Mouse (Mus musculus): ENCODE data around the gene Pbx3. TPM values are rescaled to one million over a fixed set of nuclear protein-coding genes. Genes with fewer than 3 reads are reported as not detected.
A peak's percentile ranks its signal among the peaks of the same experiment; 100 is the strongest.

Pbx3 gene
- polyA plus RNA-seq, 1 experiment = 3.7 TPM

DNA sequence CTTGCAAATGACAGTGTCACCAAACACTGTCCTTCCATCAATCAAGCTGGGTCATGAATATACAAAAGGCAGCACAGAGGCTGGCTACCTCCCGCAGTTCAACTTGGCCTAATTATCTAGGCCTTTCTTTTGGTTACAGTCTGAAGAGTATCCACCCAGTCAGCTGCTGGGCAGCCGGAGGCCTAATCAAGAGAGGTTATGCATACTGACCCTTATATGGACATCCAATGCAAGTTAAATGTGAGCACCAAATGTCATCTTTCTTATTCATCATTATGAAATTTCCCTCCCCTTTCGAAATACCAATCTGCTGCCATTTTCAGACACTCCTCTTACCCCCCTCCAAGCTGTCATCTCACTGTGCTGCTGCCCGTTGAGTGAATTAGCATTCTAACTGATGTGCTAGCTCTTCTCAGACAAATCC is 112.3 kb downstream of the Pbx3 start:
- Histone ChIP-seq H3K36me3 (ENCODE audit: control insufficient read depth) (no peaks in the 10 kb centered on the region), H3K9me3 (ENCODE audit: control insufficient read depth, low read length) (no peaks in the 10 kb centered on the region), H3K4me1 (ENCODE audit: control insufficient read depth) (no peaks in the 10 kb centered on the region), H3K4me3 (replicated peaks) (no peak overlapping the region), H3K27me3 (ENCODE audit: control insufficient read depth) (no peaks in the 10 kb centered on the region)
- TF ChIP-seq TAL1 (IDR thresholded peaks at IDR 0.05; ENCODE audit: low read length) = no peak
- TF ChIP-seq GATA1 (IDR thresholded peaks at IDR 0.05; ENCODE audit: low read length) = no peak

DNA sequence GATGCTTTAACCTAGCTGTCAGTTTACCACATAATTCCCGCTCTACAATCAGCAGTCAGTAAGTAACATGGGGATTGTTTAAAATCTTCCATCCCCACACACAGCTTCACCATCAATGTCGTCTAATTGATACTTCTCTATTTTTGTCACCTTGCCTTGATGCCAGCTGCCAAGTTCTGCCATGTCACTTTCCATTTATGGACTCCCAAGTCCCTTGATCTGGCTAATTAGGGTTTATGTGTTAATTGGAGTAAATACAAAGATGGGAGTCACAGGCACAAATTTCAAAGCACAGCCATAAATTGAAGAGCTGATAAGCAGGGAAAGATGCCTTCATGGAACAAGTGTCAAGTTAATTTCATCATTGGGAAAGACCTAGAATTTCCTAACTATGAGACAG is 114.7 kb downstream of the Pbx3 start:
- TF ChIP-seq TAL1 (IDR thresholded peaks at IDR 0.05; ENCODE audit: low read length) (no peak), GATA1 (IDR thresholded peaks at IDR 0.05; ENCODE audit: low read length) (no peak)
- no peaks in the 10 kb centered on the region for H3K9me3 ChIP-seq (ENCODE audit: control insufficient read depth, low read length)
- H3K4me3 ChIP-seq (replicated peaks) = no peak overlapping the region
- H3K4me1 ChIP-seq (ENCODE audit: control insufficient read depth) = no peaks in the 10 kb centered on the region
- H3K27me3 ChIP-seq (ENCODE audit: control insufficient read depth) = no peaks in the 10 kb centered on the region
- H3K36me3 ChIP-seq (ENCODE audit: control insufficient read depth) = no peaks in the 10 kb centered on the region

DNA sequence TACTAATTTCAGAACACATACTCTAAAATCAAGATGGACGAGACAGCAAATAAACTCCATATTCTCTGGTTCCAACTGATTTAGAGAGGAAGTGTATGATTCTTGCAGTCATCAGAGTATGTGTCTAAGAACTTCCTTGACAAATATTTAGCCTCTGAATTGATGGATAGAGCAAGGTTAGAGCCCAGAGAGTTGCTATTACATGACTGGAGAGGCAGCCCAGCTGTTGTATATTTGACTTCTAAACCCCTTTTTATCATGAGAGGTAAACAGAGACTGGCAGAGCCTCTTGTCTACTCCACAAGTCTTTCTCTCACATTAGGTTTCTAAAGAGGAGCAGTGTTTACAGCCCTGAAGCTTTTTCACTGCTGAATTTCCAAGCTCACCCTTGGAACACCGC is 115.3 kb downstream of the Pbx3 start:
- TF ChIP-seq TAL1 (IDR thresholded peaks at IDR 0.05; ENCODE audit: low read length) (no peak), GATA1 (IDR thresholded peaks at IDR 0.05; ENCODE audit: low read length) (no peak)
- no peaks in the 10 kb centered on the region for H3K36me3 ChIP-seq (ENCODE audit: control insufficient read depth)
- H3K4me3 ChIP-seq (replicated peaks) = no peak overlapping the region
- H3K4me1 ChIP-seq (ENCODE audit: control insufficient read depth) = no peaks in the 10 kb centered on the region
- H3K27me3 ChIP-seq (ENCODE audit: control insufficient read depth) = no peaks in the 10 kb centered on the region
- no peaks in the 10 kb centered on the region for H3K9me3 ChIP-seq (ENCODE audit: control insufficient read depth, low read length)

DNA sequence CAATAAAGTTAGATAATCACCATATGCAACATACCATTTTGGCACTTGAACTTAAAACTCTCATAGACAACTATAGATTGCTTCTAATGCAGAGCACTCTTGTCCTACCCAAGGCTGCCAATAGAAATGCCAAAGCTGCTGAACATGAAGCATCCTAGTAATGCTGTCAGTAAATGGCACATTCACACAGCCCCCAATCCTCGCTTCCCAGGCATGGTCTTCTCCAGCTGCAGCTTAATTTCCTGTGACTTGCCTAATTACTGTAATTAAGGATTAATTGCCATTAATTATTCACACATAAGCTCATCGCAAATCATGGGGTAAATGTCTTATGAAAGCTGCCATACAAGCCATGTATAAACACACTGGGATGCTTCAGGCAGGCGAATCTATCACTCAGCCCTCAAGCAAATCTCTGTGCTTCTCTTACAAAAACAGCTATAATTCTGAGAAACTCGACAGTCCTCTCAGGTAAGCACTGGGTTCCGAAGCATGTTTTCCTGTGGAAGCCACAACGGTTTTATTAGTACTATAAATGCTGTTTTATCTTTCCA is 116.9 kb downstream of the Pbx3 start:
- no peak overlapping the region for H3K4me3 ChIP-seq (replicated peaks)
- no peak for TF ChIP-seq GATA1 (IDR thresholded peaks at IDR 0.05; ENCODE audit: low read length)
- H3K36me3 ChIP-seq (ENCODE audit: control insufficient read depth) = no peaks in the 10 kb centered on the region
- peaks cover 1% of the 10 kb centered on the region; the same call in 1 of the 2 replicates for H3K27me3 ChIP-seq (ENCODE audit: control insufficient read depth)
- no peaks in the 10 kb centered on the region for H3K9me3 ChIP-seq (ENCODE audit: control insufficient read depth, low read length)
- no peaks in the 10 kb centered on the region for H3K4me1 ChIP-seq (ENCODE audit: control insufficient read depth)

DNA sequence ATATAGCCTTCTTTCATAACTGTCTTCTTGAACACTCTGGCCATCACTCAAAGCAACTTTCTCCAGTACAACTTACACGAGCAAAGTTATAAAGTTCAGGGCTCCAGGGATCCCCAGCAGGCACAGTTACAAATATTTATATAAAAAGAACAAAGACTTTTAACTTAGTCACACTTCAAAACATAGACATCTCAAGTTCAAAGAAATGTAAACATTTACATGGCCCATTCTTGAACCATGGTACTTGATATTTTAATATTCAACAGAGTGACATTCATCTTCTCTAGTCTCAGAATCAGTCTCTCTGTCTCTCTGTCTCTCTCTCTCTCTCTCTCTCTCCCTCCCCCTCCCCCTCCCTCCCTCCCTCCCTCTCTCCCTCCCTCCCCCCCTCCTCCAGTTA is 119.3 kb downstream of the Pbx3 start:
- Histone ChIP-seq H3K4me1 (ENCODE audit: control insufficient read depth) (peaks cover 7% of the 10 kb centered on the region), H3K36me3 (ENCODE audit: control insufficient read depth) (no peaks in the 10 kb centered on the region), H3K27me3 (ENCODE audit: control insufficient read depth) (peaks cover 21% of the 10 kb centered on the region), H3K4me3 (replicated peaks) (no peak overlapping the region), H3K9me3 (ENCODE audit: control insufficient read depth, low read length) (no peaks in the 10 kb centered on the region)
- TF ChIP-seq TAL1 (IDR thresholded peaks at IDR 0.05; ENCODE audit: low read length) (no peak), GATA1 (IDR thresholded peaks at IDR 0.05; ENCODE audit: low read length) (no peak)

DNA sequence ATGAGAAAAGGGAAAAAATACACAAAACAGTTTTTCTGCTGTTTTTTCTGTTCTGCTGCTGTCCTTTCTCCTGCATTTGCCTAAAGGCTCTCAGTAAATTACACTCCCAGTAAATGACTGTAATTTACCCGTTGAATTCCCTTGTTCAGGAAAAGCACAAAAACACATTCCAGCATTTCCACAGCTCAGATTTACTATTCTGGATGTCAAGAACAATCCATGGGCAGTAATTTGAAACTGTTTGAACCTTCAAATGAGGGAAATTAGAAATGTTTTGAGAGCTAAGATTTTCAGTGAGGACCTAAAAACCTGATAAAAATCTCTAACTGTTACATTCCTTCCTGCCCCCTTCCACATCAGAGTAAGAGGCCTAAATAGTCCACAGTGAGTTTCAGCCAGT is 119.8 kb downstream of the Pbx3 start:
- Histone ChIP-seq H3K27me3 (ENCODE audit: control insufficient read depth) (peaks cover 21% of the 10 kb centered on the region), H3K4me3 (replicated peaks) (no peak overlapping the region), H3K36me3 (ENCODE audit: control insufficient read depth) (no peaks in the 10 kb centered on the region), H3K9me3 (ENCODE audit: control insufficient read depth, low read length) (no peaks in the 10 kb centered on the region), H3K4me1 (ENCODE audit: control insufficient read depth) (peaks cover 7% of the 10 kb centered on the region)
- TF ChIP-seq GATA1 (IDR thresholded peaks at IDR 0.05; ENCODE audit: low read length) (no peak), TAL1 (IDR thresholded peaks at IDR 0.05; ENCODE audit: low read length) (no peak)

DNA sequence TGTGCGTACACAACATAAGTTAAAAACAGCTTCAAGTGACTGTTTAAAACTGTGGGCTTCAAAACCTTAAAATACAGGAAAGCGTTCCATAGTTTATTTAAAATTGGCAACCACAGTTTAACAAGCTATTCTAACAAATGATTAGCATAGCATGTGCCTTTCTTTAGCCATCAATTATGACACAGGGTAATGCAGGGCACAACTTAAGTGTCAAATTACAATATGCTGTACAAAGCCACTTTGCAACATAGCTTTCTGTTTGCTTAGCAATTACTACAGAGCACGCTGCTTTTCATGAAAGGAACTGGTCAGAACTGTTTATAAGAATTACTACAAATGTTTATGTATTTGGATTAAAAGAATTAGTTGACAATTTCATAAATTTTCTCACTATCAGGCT is 120.7 kb downstream of the Pbx3 start:
- peaks cover 21% of the 10 kb centered on the region for H3K27me3 ChIP-seq (ENCODE audit: control insufficient read depth)
- TF ChIP-seq GATA1 (IDR thresholded peaks at IDR 0.05; ENCODE audit: low read length) (no peak), TAL1 (IDR thresholded peaks at IDR 0.05; ENCODE audit: low read length) (no peak)
- H3K4me3 ChIP-seq (replicated peaks) = no peak overlapping the region
- no peaks in the 10 kb centered on the region for H3K9me3 ChIP-seq (ENCODE audit: control insufficient read depth, low read length)
- peaks cover 7% of the 10 kb centered on the region for H3K4me1 ChIP-seq (ENCODE audit: control insufficient read depth)
- no peaks in the 10 kb centered on the region for H3K36me3 ChIP-seq (ENCODE audit: control insufficient read depth)

DNA sequence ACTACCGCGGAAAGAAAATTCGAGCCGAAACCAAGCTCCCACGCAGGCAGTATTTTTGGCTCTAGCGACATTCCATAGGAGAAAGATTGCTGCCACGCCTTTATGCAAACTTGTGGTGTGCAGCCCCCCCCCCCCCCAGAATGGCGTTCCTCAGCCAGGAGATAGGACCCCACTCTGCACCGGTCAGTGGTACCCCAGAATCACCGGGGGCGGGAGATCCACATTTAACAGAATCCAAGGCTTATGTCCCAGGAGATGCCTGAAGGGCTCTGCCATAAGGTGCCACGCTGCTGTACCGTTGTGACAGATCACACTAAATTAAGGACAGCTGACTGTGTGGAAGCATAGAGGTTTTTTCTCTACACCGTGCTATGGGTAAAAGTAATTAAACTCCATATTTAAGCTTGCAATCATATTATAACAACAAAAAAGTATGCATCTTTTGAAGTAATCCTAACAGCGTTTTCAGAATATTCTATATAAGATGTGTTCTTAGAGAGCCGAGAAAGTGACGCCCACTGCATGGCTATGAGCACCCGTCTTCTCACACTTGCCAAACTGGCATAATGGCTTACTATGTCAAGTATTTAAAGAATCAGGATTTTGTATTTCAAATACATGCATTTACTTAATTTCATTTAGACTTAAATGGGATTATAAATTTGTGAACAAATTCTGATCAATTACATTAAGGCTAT is 122.8 kb downstream of the Pbx3 start:
- peaks cover 21% of the 10 kb centered on the region for H3K27me3 ChIP-seq (ENCODE audit: control insufficient read depth)
- peak overlapping the region; percentile 53 for H3K4me3 ChIP-seq (replicated peaks)
- no peaks in the 10 kb centered on the region for H3K36me3 ChIP-seq (ENCODE audit: control insufficient read depth)
- TF ChIP-seq TAL1 (IDR thresholded peaks at IDR 0.05; ENCODE audit: low read length) (no peak), GATA1 (IDR thresholded peaks at IDR 0.05; ENCODE audit: low read length) (no peak)
- peaks cover 7% of the 10 kb centered on the region for H3K4me1 ChIP-seq (ENCODE audit: control insufficient read depth)
- no peaks in the 10 kb centered on the region for H3K9me3 ChIP-seq (ENCODE audit: control insufficient read depth, low read length)

DNA sequence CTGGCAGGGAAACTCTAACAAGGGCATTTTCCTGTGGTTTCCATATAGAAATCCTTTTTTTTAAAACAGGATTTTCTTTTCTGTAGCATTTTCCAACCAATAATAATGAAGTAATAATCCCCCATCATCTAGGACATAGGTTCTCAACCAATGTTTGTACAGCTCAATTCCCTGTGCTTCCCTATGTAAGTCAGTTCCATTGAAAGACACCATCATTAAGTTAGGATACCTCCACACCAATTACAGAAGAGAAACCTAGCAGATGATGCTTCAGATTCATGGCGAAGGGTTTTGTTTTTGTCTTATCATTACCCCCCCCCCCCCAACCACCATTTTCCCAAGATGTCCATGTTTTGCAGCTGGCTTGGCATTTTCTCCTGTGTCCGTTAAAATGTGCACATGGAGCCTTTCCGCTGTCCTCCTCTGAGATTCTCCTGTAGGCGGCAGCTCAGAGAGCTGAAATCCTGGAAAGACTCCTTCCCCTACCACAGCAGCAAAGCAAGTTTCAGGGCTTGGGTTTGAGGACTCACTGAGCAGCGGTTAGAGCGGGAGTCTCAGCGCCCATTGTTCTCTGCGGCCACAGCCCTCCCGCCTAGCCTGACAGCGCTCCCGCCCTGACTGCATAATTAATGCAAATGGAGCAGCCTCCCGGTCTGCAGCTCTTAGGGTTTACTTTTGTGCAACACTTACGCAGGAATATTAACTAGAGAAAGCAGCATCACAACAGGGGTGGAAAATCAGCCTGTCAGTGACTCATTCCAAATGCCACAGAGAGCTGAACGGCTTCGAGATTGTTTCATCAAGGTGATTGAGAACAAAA is 123.6 kb downstream of the Pbx3 start:
- Histone ChIP-seq H3K4me1 (ENCODE audit: control insufficient read depth) (peaks cover 7% of the 10 kb centered on the region), H3K4me3 (replicated peaks) (peak overlapping the region; percentile 53), H3K36me3 (ENCODE audit: control insufficient read depth) (no peaks in the 10 kb centered on the region), H3K9me3 (ENCODE audit: control insufficient read depth, low read length) (no peaks in the 10 kb centered on the region), H3K27me3 (ENCODE audit: control insufficient read depth) (peaks cover 21% of the 10 kb centered on the region)
- TF ChIP-seq GATA1 (IDR thresholded peaks at IDR 0.05; ENCODE audit: low read length) (no peak), TAL1 (IDR thresholded peaks at IDR 0.05; ENCODE audit: low read length) (no peak)
